Mouse (Mus musculus): ENCODE measurements around the gene Scaf8. TPM values are rescaled to one million over a fixed set of nuclear protein-coding genes. Genes with fewer than 3 reads are reported as not detected.
"Not testable (repeated sequence)": the region's sequence is repeated elsewhere in the genome, so short reads cannot be mapped to it uniquely, and the experiment has no call there.

Scaf8 gene
- polyA plus RNA-seq, 1 experiment from 2014 or later = 28.7 TPM

- Histone ChIP-seq H3K36me3 (ENCODE audit: control insufficient read depth, insufficient read depth, low read length) (no peaks in the 10 kb centered on the region), H3K4me1 (ENCODE audit: control insufficient read depth, insufficient read depth, low read length) (no peaks in the 10 kb centered on the region), H3K9ac (ENCODE audit: low read length) (no peak overlapping the region), H3K27me3 (ENCODE audit: control insufficient read depth, insufficient read depth, low read length) (no peaks in the 10 kb centered on the region), H3K4me2 (ENCODE audit: low read depth, severe bottlenecking) (no peak overlapping the region), H3K27ac (replicated peaks; ENCODE audit: low read depth, low read length) (no peak overlapping the region), H3K9me3 (ENCODE audit: control insufficient read depth, low read length) (no peaks in the 10 kb centered on the region), H3K4me3 (ENCODE audit: low read depth, low read length) (no peak overlapping the region)
- 86% methylated on average over 6 of the region's 6 CpGs for WGBS
- DNase-seq (ENCODE audit: low spot score) = no peak
- no peak for ATAC-seq (ENCODE audit: insufficient number of reproducible peaks, low FRiP score, low TSS enrichment, low read depth)
Observed at GRCm38 (mm10) chr17:3104154-3104931, 10.4 kb upstream of the Scaf8 start.

GRCm38 (mm10) chr17:3105022-3105421 lies 9.8 kb upstream of the Scaf8 start:
- no peaks in the 10 kb centered on the region for H3K4me1 ChIP-seq (ENCODE audit: control insufficient read depth, insufficient read depth, low read length)
- DNase-seq (ENCODE audit: low spot score) = no peak
- ATAC-seq (ENCODE audit: insufficient number of reproducible peaks, low FRiP score, low TSS enrichment, low read depth) = no peak
- no peak overlapping the region for H3K9ac ChIP-seq (ENCODE audit: low read length)
- H3K9me3 ChIP-seq (ENCODE audit: control insufficient read depth, low read length) = no peaks in the 10 kb centered on the region
- no peaks in the 10 kb centered on the region for H3K36me3 ChIP-seq (ENCODE audit: control insufficient read depth, insufficient read depth, low read length)
- no peak overlapping the region for H3K4me2 ChIP-seq (ENCODE audit: low read depth, severe bottlenecking)
- H3K4me3 ChIP-seq (ENCODE audit: low read depth, low read length) = no peak overlapping the region
- H3K27ac ChIP-seq (replicated peaks; ENCODE audit: low read depth, low read length) = no peak overlapping the region
- 89% methylated on average over 1 of the region's 1 CpGs for WGBS
- no peaks in the 10 kb centered on the region for H3K27me3 ChIP-seq (ENCODE audit: control insufficient read depth, insufficient read depth, low read length)

- Histone ChIP-seq H3K4me2 (ENCODE audit: low read depth, severe bottlenecking) (peak overlapping the region; percentile 66), H3K4me3 (ENCODE audit: low read depth, low read length) (peak overlapping the region; percentile 89), H3K9ac (ENCODE audit: low read length) (peak overlapping the region; percentile 97), H3K27ac (replicated peaks; ENCODE audit: low read depth, low read length) (peak overlapping the region; percentile 99), H3K27me3 (ENCODE audit: control insufficient read depth, insufficient read depth, low read length) (no peaks in the 10 kb centered on the region), H3K9me3 (ENCODE audit: control insufficient read depth, low read length) (no peaks in the 10 kb centered on the region), H3K36me3 (ENCODE audit: control insufficient read depth, insufficient read depth, low read length) (no peaks in the 10 kb centered on the region), H3K4me1 (ENCODE audit: control insufficient read depth, insufficient read depth, low read length) (no peaks in the 10 kb centered on the region)
- DNase-seq (ENCODE audit: low spot score) (no peak), ATAC-seq (ENCODE audit: insufficient number of reproducible peaks, low FRiP score, low TSS enrichment, low read depth) (no peak)
- WGBS = 4% methylated on average over 16 of the region's 16 CpGs
Observed at GRCm38 (mm10) chr17:3113737-3114357, 925 bp upstream of the Scaf8 start.

- H3K4me2 ChIP-seq (ENCODE audit: low read depth, severe bottlenecking) = peak overlapping the region; percentile 66
- peak overlapping the region; percentile 99 for H3K27ac ChIP-seq (replicated peaks; ENCODE audit: low read depth, low read length)
- DNase-seq (ENCODE audit: low spot score) = no peak
- H3K27me3 ChIP-seq (ENCODE audit: control insufficient read depth, insufficient read depth, low read length) = no peaks in the 10 kb centered on the region
- H3K4me1 ChIP-seq (ENCODE audit: control insufficient read depth, insufficient read depth, low read length) = no peaks in the 10 kb centered on the region
- H3K36me3 ChIP-seq (ENCODE audit: control insufficient read depth, insufficient read depth, low read length) = no peaks in the 10 kb centered on the region
- peak overlapping the region; percentile 97 for H3K9ac ChIP-seq (ENCODE audit: low read length)
- peak; percentile 65 for ATAC-seq (ENCODE audit: insufficient number of reproducible peaks, low FRiP score, low TSS enrichment, low read depth)
- no peaks in the 10 kb centered on the region for H3K9me3 ChIP-seq (ENCODE audit: control insufficient read depth, low read length)
- under 1% methylated on average over 31 of the region's 31 CpGs for WGBS
- peak overlapping the region; percentile 89 for H3K4me3 ChIP-seq (ENCODE audit: low read depth, low read length)
Observed at GRCm38 (mm10) chr17:3114358-3114719, 433 bp upstream of the Scaf8 start.

DNA sequence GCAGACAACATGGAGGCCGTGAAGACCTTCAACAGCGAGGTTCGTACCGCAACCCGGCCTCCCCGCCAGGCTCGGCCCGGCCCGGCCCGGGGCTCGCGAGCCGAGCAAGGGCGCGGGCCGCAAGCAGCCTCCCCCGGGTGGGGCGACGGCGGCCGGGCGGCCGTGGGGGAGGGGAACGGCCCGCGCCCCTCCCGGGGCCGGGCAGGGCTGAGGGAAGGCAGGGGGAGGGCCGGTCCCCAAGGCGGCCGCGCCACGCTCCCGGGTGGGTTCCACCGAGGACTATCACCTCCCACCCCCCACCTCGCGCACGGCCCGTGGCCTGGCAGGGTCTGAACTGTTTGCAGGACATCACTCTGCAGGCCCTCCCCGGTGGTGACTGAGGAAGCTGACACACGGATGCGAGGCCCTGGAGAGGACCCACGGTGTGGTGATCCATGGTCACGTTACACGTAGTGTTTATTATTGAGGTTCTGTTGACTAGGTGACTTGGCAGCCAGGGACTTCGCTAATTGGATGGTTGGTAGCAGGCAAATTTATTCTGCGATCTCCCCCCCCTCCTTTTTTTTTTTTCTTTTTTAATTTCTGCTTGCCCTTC lies 705 bp downstream of the Scaf8 start:
- Histone ChIP-seq H3K27me3 (ENCODE audit: control insufficient read depth, insufficient read depth, low read length) (no peaks in the 10 kb centered on the region), H3K9me3 (ENCODE audit: control insufficient read depth, low read length) (no peaks in the 10 kb centered on the region), H3K36me3 (ENCODE audit: control insufficient read depth, insufficient read depth, low read length) (no peaks in the 10 kb centered on the region; the same call in 1 of the 2 replicates), H3K4me3 (ENCODE audit: low read depth, low read length) (peak overlapping the region; percentile 89), H3K27ac (replicated peaks; ENCODE audit: low read depth, low read length) (peak overlapping the region; percentile 99), H3K4me1 (ENCODE audit: control insufficient read depth, insufficient read depth, low read length) (no peaks in the 10 kb centered on the region), H3K4me2 (ENCODE audit: low read depth, severe bottlenecking) (peak overlapping the region; percentile 59), H3K9ac (ENCODE audit: low read length) (peak overlapping the region; percentile 97)
- ATAC-seq (ENCODE audit: insufficient number of reproducible peaks, low FRiP score, low TSS enrichment, low read depth) (peak; percentile 63), DNase-seq (ENCODE audit: low spot score) (peak; percentile 70)
- 1% methylated on average over 43 of the region's 47 CpGs for WGBS

GRCm38 (mm10) chr17:3120949-3121348 lies 6.2 kb downstream of the Scaf8 start:
- not testable (repeated sequence) for H3K4me3 ChIP-seq (ENCODE audit: low read depth, low read length); ATAC-seq (ENCODE audit: insufficient number of reproducible peaks, low FRiP score, low TSS enrichment, low read depth); H3K9me3 ChIP-seq (ENCODE audit: control insufficient read depth, low read length); H3K27ac ChIP-seq (replicated peaks; ENCODE audit: low read depth, low read length); H3K4me1 ChIP-seq (ENCODE audit: control insufficient read depth, insufficient read depth, low read length); H3K27me3 ChIP-seq (ENCODE audit: control insufficient read depth, insufficient read depth, low read length); H3K9ac ChIP-seq (ENCODE audit: low read length); DNase-seq (ENCODE audit: low spot score); H3K4me2 ChIP-seq (ENCODE audit: low read depth, severe bottlenecking); H3K36me3 ChIP-seq (ENCODE audit: control insufficient read depth, insufficient read depth, low read length)
- WGBS = 90% methylated on average over 8 of the region's 8 CpGs

- not testable (repeated sequence) for H3K4me1 ChIP-seq (ENCODE audit: control insufficient read depth, insufficient read depth, low read length); H3K27ac ChIP-seq (replicated peaks; ENCODE audit: low read depth, low read length); ATAC-seq (ENCODE audit: insufficient number of reproducible peaks, low FRiP score, low TSS enrichment, low read depth); H3K27me3 ChIP-seq (ENCODE audit: control insufficient read depth, insufficient read depth, low read length); H3K9ac ChIP-seq (ENCODE audit: low read length); H3K4me2 ChIP-seq (ENCODE audit: low read depth, severe bottlenecking); H3K36me3 ChIP-seq (ENCODE audit: control insufficient read depth, insufficient read depth, low read length); H3K9me3 ChIP-seq (ENCODE audit: control insufficient read depth, low read length); H3K4me3 ChIP-seq (ENCODE audit: low read depth, low read length); DNase-seq (ENCODE audit: low spot score)
- 61% methylated on average over 1 of the region's 1 CpGs for WGBS
Observed at GRCm38 (mm10) chr17:3123581-3123980, 8.8 kb downstream of the Scaf8 start.

DNA sequence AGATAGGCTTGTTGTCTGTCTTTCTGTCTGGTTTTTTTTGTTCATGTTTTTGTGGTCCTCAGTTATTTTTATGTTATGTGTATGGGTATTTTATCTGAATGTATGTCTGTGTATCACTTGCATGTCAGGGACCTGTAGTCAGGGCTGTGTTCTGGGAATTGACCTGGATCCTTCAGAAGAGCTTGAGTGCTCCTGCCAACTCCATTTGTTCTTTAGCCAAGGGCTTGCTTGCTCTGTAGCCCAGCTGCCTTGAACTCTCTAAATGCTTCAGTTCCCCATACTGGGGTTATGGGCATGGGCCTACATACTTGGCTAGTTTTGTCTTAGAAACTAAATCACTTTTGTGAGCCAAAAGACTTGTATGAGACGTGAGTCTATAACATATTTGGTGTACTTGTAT lies 13.9 kb downstream of the Scaf8 start:
- Histone ChIP-seq H3K4me3 (ENCODE audit: low read depth, low read length) (no peak overlapping the region), H3K4me2 (ENCODE audit: low read depth, severe bottlenecking) (no peak overlapping the region), H3K27me3 (ENCODE audit: control insufficient read depth, insufficient read depth, low read length) (no peaks in the 10 kb centered on the region), H3K9me3 (ENCODE audit: control insufficient read depth, low read length) (no peaks in the 10 kb centered on the region), H3K36me3 (ENCODE audit: control insufficient read depth, insufficient read depth, low read length) (peaks cover 2% of the 10 kb centered on the region; the same call in 1 of the 2 replicates), H3K27ac (replicated peaks; ENCODE audit: low read depth, low read length) (no peak overlapping the region), H3K9ac (ENCODE audit: low read length) (no peak overlapping the region), H3K4me1 (ENCODE audit: control insufficient read depth, insufficient read depth, low read length) (no peaks in the 10 kb centered on the region)
- ATAC-seq (ENCODE audit: insufficient number of reproducible peaks, low FRiP score, low TSS enrichment, low read depth) (no peak), DNase-seq (ENCODE audit: low spot score) (no peak)
- 91% methylated on average over 1 of the region's 1 CpGs for WGBS

All from limb, embryonic 11.5 days (tissue).